Mouse (Mus musculus): Measurements from ENCODE around the gene Gm4631. TPM values are rescaled to one million over a fixed set of nuclear protein-coding genes. Genes with fewer than 3 reads are reported as not detected.

Gm4631 gene
- 54.1 TPM for polyA plus RNA-seq (2015; fragmentation: Illumina TruSeq; extraction: RNeasy Lipid Tissue Mini Kit (QIAGEN cat#74804); ENCODE audit: low read depth, low replicate concordance)

DNA sequence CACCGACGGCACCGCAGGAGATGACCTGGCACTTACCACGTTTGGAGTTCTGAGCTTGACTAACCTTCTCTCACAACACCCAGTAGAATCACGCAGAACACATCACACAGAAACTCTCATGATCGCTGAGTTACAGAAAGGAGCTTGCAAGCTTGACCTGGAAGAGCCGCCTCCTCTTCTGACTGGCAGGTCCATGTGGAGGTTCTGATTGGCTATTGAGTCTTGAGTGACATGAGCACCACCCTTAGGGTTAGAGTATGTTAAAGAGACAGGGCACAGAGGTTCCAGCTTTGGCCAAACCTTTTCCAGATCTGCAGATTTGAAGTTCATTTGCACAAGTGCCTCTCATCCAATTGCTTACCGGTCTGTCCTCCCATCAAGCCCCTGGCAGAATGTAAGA lies at the start of gene Gm4631:
Gene Gm4631, minus strand, starts transcription at position 101 of the 400 bp plus-strand sequence.

DNA sequence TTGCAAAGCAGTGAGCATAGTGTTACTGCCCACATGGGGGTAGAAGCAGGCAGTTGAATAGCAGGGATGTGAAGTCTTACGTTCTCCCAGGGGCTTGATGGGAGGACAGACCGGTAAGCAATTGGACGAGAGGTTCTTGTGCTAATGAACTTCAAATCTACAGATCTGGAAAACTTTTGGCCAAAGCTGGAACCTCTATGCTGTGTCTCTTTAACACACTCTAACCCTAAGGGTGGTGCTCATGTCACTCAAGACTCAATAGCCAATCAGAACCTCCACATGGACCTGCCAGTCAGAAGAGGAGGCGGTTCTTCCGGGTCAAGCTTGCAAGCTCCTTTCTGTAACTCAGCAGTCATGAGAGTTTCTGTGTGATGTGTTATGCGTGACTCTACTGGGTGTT lies 34.1 kb upstream of the Gm4631 start, which contains the start of gene Zfp968:
Gene Zfp968, plus strand, starts transcription at position 301 of the 400 bp plus-strand sequence.

DNA sequence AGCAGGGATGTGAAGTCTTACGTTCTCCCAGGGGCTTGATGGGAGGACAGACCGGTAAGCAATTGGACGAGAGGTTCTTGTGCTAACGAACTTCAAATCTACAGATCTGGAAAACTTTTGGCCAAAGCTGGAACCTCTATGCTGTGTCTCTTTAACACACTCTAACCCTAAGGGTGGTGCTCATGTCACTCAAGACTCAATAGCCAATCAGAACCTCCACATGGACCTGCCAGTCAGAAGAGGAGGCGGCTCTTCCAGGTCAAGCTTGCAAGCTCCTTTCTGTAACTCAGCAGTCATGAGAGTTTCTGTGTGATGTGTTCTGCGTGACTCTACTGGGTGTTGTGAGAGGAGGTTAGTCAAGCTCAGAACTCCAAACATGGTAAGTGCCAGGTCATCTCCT lies 63.2 kb downstream of the Gm4631 start, which contains the start of gene Gm14440:
Gene Gm14440, plus strand, starts transcription at position 301 of the 400 bp plus-strand sequence.

Other genes starting within 250 kb of the Gm4631 start
- 25.5 TPM for gene Gm14399, start 196.2 kb downstream of the Gm4631 start, polyA plus RNA-seq (2015; fragmentation: Illumina TruSeq; extraction: RNeasy Lipid Tissue Mini Kit (QIAGEN cat#74804); ENCODE audit: low read depth, low replicate concordance)
- 2.5 TPM for gene Gm14443, start 162.3 kb downstream of the Gm4631 start, polyA plus RNA-seq (2015; fragmentation: Illumina TruSeq; extraction: RNeasy Lipid Tissue Mini Kit (QIAGEN cat#74804); ENCODE audit: low read depth, low replicate concordance)
- 22.5 TPM for gene Gm14391, start 131.3 kb downstream of the Gm4631 start, polyA plus RNA-seq (2015; fragmentation: Illumina TruSeq; extraction: RNeasy Lipid Tissue Mini Kit (QIAGEN cat#74804); ENCODE audit: low read depth, low replicate concordance)
- gene Gm14440, start 63.1 kb downstream of the Gm4631 start, polyA plus RNA-seq (2015; fragmentation: Illumina TruSeq; extraction: RNeasy Lipid Tissue Mini Kit (QIAGEN cat#74804); ENCODE audit: low read depth, low replicate concordance), result not detected
- gene Zfp968, start 34.2 kb upstream of the Gm4631 start, polyA plus RNA-seq (2015; fragmentation: Illumina TruSeq; extraction: RNeasy Lipid Tissue Mini Kit (QIAGEN cat#74804); ENCODE audit: low read depth, low replicate concordance), result 7.4 TPM
- gene Gm4724, start 97.6 kb upstream of the Gm4631 start, polyA plus RNA-seq (2015; fragmentation: Illumina TruSeq; extraction: RNeasy Lipid Tissue Mini Kit (QIAGEN cat#74804); ENCODE audit: low read depth, low replicate concordance), result 83.8 TPM
- 13.6 TPM for gene Zfp965, start 131.8 kb upstream of the Gm4631 start, polyA plus RNA-seq (2015; fragmentation: Illumina TruSeq; extraction: RNeasy Lipid Tissue Mini Kit (QIAGEN cat#74804); ENCODE audit: low read depth, low replicate concordance)